Mouse (Mus musculus) activated CD4-positive, CD25-positive, alpha-beta regulatory T cell (primary cell): ENCODE results near the gene D10Wsu102e. TPM values are rescaled to one million over a fixed set of nuclear protein-coding genes. Genes with fewer than 3 reads are reported as not detected.

ENCODE experiments used
- polyA plus RNA-seq, 2 experiments: library from polyadenylated mRNA; unstranded; fragments of 100-300 nt; shearing (Covaris generic); gene quantifications; one replicate each; pipeline ENCODE4 v1.2.1; 2017

D10Wsu102e gene
- polyA plus RNA-seq = under 1 TPM; 0.73 to 0.85 TPM

DNA sequence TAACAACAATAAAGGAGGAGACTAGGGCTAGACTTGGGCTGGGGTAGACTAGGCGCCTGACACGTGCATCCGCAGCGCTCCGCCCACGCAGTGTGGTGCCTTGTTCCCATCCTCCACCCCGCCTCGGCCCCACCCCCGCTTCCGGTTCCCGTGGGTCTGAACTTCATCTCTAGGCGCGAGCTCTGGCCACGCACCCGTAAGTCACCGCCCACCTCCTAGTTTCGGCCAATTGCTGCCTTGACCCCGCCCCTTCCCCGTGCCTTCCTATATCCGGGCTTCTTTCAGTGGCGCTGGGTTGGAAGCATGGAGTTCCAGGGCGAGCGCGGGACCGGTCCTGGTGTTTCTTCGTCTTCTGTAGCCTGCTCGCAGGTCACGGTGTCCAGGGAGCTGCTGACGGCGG, at the start of gene D10Wsu102e:
Gene D10Wsu102e (plus strand): TSS at position 266 of the 400 bp plus-strand sequence.

GRCm38 (mm10) chr10:83337159-83337951, 22.7 kb upstream of the D10Wsu102e start, which contains the start of gene Slc41a2:
TSS of gene Slc41a2 (minus strand) at chr10:83337882.

GRCm38 (mm10) chr10:83533910-83534283, 173.9 kb downstream of the D10Wsu102e start, which contains the start of gene Aldh1l2:
TSS of gene Aldh1l2 (minus strand) at chr10:83534140.

Other genes starting within 250 kb of the D10Wsu102e start
- gene Slc41a2, start 22.3 kb upstream of the D10Wsu102e start, polyA plus RNA-seq = 1 to 10 TPM in 1 of 2 experiments, under 1 TPM in 1; 0.64 to 1.1 TPM
- under 1 TPM; 0.18 to 0.36 TPM for gene Aldh1l2, start 173.9 kb downstream of the D10Wsu102e start, polyA plus RNA-seq
- gene Washc4, start 183.5 kb downstream of the D10Wsu102e start, polyA plus RNA-seq = 10 to 100 TPM; 36.9 to 40.6 TPM